Comparison of ENCODE assay signal across 9 mouse cellular contexts in the genomic region with DNA sequence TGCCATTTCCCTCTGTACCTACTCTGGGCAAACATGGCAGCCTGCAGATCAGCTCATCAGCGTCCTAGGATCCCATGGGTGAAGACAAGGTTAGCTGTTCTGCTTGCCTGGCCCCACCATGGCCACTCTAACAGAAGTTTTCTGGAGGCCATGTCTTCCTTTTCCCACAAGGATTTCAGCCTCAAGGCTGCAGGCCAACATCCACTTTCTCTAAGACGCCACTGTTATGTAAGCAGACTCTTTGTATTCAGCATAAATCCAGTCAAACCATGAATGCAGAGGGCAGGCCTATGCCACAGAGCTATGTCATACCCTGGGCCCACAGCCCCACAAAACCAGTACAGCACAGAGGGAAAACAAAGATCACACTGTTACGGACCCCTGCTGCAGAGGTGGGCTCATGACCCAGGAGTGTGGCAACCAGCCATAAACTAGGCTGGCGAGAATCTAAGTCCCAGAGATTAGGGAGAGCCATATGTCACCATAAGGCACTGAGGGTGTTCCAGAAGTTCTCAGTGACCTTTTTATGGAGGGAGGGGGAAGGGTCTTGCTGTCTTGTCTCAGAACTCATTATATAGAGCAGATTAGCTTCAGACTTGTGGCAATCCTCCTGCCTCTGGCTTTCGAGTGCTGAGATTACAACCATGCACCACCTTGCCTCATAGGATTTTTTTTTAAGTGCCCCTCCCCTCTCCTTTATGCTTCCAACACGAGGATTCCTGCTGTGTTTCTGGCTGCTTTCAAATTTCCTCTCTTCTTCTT.
DNase-seq lines count a peak whose midpoint lies in the region; ATAC-seq and TF ChIP-seq lines count a peak whose summit lies in the region.
"Had no signal": no experiment of that assay in that cellular context is flagged by ENCODE, and none has a peak within 500 bp of the region (broad histone marks: within the 10 kb centered on the region; RNA-seq: fewer than 3 reads in every experiment).

No protein-coding gene starts in this region.

- no peaks in the 10 kb centered on the region for H3K9me3 ChIP-seq in heart, embryonic 15.5 days (replicated peaks)
- H3K9me3 ChIP-seq in midbrain, embryonic 11.5 days (ENCODE audit: control insufficient read depth, low read length), result no peaks in the 10 kb centered on the region
- H3K9me3 ChIP-seq: liver, embryonic 12.5 days had no signal

- intact Hi-C loops in gastrocnemius, adult 2 months (cut with DNase I), result no loop called here

- no peak for ATAC-seq in heart, embryonic 15.5 days (replicated peaks; ENCODE audit: insufficient number of reproducible peaks, insufficient read depth, low FRiP score, low read depth)
- ATAC-seq in midbrain, embryonic 11.5 days (ENCODE audit: low FRiP score), result peak; percentile 87
- ATAC-seq in erythroblast, adult 5-6 weeks (replicated peaks; ENCODE audit: low FRiP score, poor library complexity, severe bottlenecking), result no peak
- ATAC-seq: liver, embryonic 12.5 days had no signal

- peak overlapping the region; percentile 35; the same call in 1 of the 2 replicates for H3K27ac ChIP-seq in gastrocnemius, adult 2 months
- H3K27ac ChIP-seq in heart, embryonic 15.5 days, result peak overlapping the region; percentile 10
- no peak overlapping the region for H3K27ac ChIP-seq in midbrain, embryonic 11.5 days (ENCODE audit: low read depth, low read length)
- H3K27ac ChIP-seq: liver, embryonic 12.5 days had no signal

- H3K27me3 ChIP-seq in heart, embryonic 15.5 days, result no peaks in the 10 kb centered on the region
- H3K27me3 ChIP-seq in midbrain, embryonic 11.5 days (ENCODE audit: control insufficient read depth, insufficient read depth, low read length), result no peaks in the 10 kb centered on the region; the same call in 1 of the 2 replicates
- H3K27me3 ChIP-seq: liver, embryonic 12.5 days had no signal

- no peak for TF ChIP-seq CTCF in gastrocnemius, adult 2 months (IDR thresholded peaks at IDR 0.05)

- H3K4me2 ChIP-seq in heart, embryonic 15.5 days, result peak overlapping the region; percentile 48
- H3K4me2 ChIP-seq in midbrain, embryonic 11.5 days, result no peak overlapping the region
- H3K4me2 ChIP-seq: liver, embryonic 12.5 days had no signal

- no peaks in the 10 kb centered on the region for H3K36me3 ChIP-seq in heart, embryonic 15.5 days
- no peaks in the 10 kb centered on the region for H3K36me3 ChIP-seq in midbrain, embryonic 11.5 days (ENCODE audit: control insufficient read depth, insufficient read depth, low read length)
- H3K36me3 ChIP-seq: liver, embryonic 12.5 days had no signal

- 46% methylated on average over 6 of the region's 6 CpGs for WGBS in heart, embryonic 15.5 days
- 41% methylated on average over 6 of the region's 6 CpGs for WGBS in midbrain, embryonic 11.5 days

- DNase-seq in gastrocnemius, adult 2 months, result no peak
- DNase-seq in gastrocnemius, postnatal 25 days, result no peak
- peak; percentile 7 for DNase-seq in Muller cell, postnatal 12 days (ENCODE audit: inconsistent ontology term)
- no peak for DNase-seq in midbrain, embryonic 11.5 days (ENCODE audit: low spot score, missing footprints)
- no peak for DNase-seq in thymus, postnatal 14 days
- DNase-seq in thymus, postnatal 25 days, result no peak

- H3K4me3 ChIP-seq in gastrocnemius, adult 2 months, result peak overlapping the region; percentile 50
- peak overlapping the region; percentile 5 for H3K4me3 ChIP-seq in heart, embryonic 15.5 days
- no peak overlapping the region for H3K4me3 ChIP-seq in midbrain, embryonic 11.5 days (ENCODE audit: low read depth, low read length)
- H3K4me3 ChIP-seq: liver, embryonic 12.5 days had no signal

- H3K9ac ChIP-seq in heart, embryonic 15.5 days, result peak overlapping the region; percentile 22
- H3K9ac ChIP-seq in midbrain, embryonic 11.5 days (ENCODE audit: low read length), result no peak overlapping the region
- H3K9ac ChIP-seq: liver, embryonic 12.5 days had no signal

- H3K4me1 ChIP-seq in heart, embryonic 15.5 days (replicated peaks), result peaks cover 11% of the 10 kb centered on the region
- H3K4me1 ChIP-seq in midbrain, embryonic 11.5 days (ENCODE audit: control insufficient read depth, insufficient read depth, low read length), result no peaks in the 10 kb centered on the region
- H3K4me1 ChIP-seq: liver, embryonic 12.5 days had no signal
